Mouse (Mus musculus) CH12.LX (cell line): ENCODE measurements around the gene Rras2. TPM values are rescaled to one million over a fixed set of nuclear protein-coding genes. Genes with fewer than 3 reads are reported as not detected.

Experiments used
- DNase-seq: peaks from one replicate; pipeline ENCODE4 v3.0.0-alpha.2; 2013; ENCODE audit errors: extremely low read depth
- H3K27ac ChIP-seq: 2 replicates; pipeline ENCODE4 v1.5.1; 2012; ENCODE audit warnings: low read depth, mild to moderate bottlenecking, control low read depth, moderate library complexity; ENCODE audit not compliant: insufficient read depth
- H3K27me3 ChIP-seq: replicated peaks from 2 replicates; pipeline ENCODE3; 2012; ENCODE audit warnings: inconsistent platforms
- H3K36me3 ChIP-seq, 2 experiments: replicated peaks in 1 of 2; 2 replicates each; pipeline versions ENCODE3 to v1.6.1; 2012; ENCODE audit warnings: inconsistent platforms in 1 of 2, low read length in 1 of 2, mild to moderate bottlenecking in 1 of 2, mixed read lengths in 1 of 2, moderate library complexity in 1 of 2; ENCODE audit not compliant: control insufficient read depth in 1 of 2, insufficient read depth in 1 of 2
- H3K4me1 ChIP-seq, 2 experiments: 2 replicates each; pipeline ENCODE4 v1.6.1; 2012; ENCODE audit warnings: inconsistent platforms in 1 of 2, moderate library complexity in 1 of 2; ENCODE audit not compliant: insufficient read depth in 2 of 2, control insufficient read depth in 1 of 2
- H3K4me2 ChIP-seq: 2 replicates; pipeline ENCODE4 v1.6.1; 2012; ENCODE audit warnings: low read depth, mild to moderate bottlenecking, control low read depth; ENCODE audit not compliant: poor library complexity, insufficient read depth, severe bottlenecking
- H3K4me3 ChIP-seq, 3 experiments: fragments of 150-350 bp in 1 of 3; sonication (generic) in 1 of 3; replicated peaks in 1 of 3; 2 replicates each; pipeline versions ENCODE3 to v1.5.1; 2011 to 2012; ENCODE audit warnings: low read depth in 2 of 3, low read length in 2 of 3, mild to moderate bottlenecking in 2 of 3, moderate library complexity in 2 of 3, control low read depth in 1 of 3, improper control_type of control experiment in 1 of 3, inconsistent platforms in 1 of 3, mixed read lengths in 1 of 3; ENCODE audit not compliant: poor library complexity in 1 of 3
- H3K79me2 ChIP-seq: replicated peaks from 2 replicates; pipeline ENCODE4 v1.6.1; 2012; ENCODE audit warnings: mild to moderate bottlenecking, moderate library complexity; ENCODE audit not compliant: control insufficient read depth, poor library complexity, insufficient read depth, severe bottlenecking; ENCODE audit errors: extremely low read depth
- H3K9ac ChIP-seq: 2 replicates; pipeline ENCODE4 v1.6.1; 2012; ENCODE audit warnings: low read depth, mild to moderate bottlenecking, control low read depth, moderate library complexity; ENCODE audit not compliant: insufficient read depth
- H3K9me3 ChIP-seq: replicated peaks from 2 replicates; pipeline ENCODE3; 2012; ENCODE audit warnings: low read length, inconsistent platforms, mixed read lengths
- CHD1 ChIP-seq: IDR thresholded peaks from 2 replicates; pipeline ENCODE4 v1.6.1; 2012; ENCODE audit warnings: low read depth, low read length, improper control_type of control experiment, inconsistent platforms
- CTCF ChIP-seq, 2 experiments: IDR thresholded peaks in 1 of 2; conservative IDR thresholded peaks in 1 of 2; 2 replicates each; pipeline ENCODE4 v1.5.1; 2011 to 2012; ENCODE audit warnings: low read depth in 2 of 2, low read length in 2 of 2, improper control_type of control experiment in 1 of 2, inconsistent platforms in 1 of 2, mild to moderate bottlenecking in 1 of 2, moderate library complexity in 1 of 2
- ELF1 ChIP-seq: IDR thresholded peaks from 2 replicates; pipeline ENCODE4 v1.6.1; 2014; ENCODE audit warnings: low read depth, mild to moderate bottlenecking, inconsistent platforms, low read length, improper control_type of control experiment
- EP300 ChIP-seq: IDR thresholded peaks from 2 replicates; pipeline ENCODE4 v1.6.1; 2011; ENCODE audit warnings: low read length, improper control_type of control experiment
- HCFC1 ChIP-seq: IDR thresholded peaks from 2 replicates; pipeline ENCODE4 v1.6.1; 2012; ENCODE audit warnings: low read depth, mild to moderate bottlenecking, inconsistent platforms, low read length, improper control_type of control experiment
- IRF4 ChIP-seq: IDR thresholded peaks from 2 replicates; pipeline ENCODE4 v1.6.1; 2014; ENCODE audit warnings: low read depth, mild to moderate bottlenecking, inconsistent platforms, low read length, improper control_type of control experiment
- JUN ChIP-seq: IDR thresholded peaks from 2 replicates; pipeline ENCODE4 v1.6.1; 2011; ENCODE audit warnings: low read depth, mild to moderate bottlenecking, low read length, improper control_type of control experiment, moderate library complexity; ENCODE audit not compliant: insufficient read depth
- KAT2A ChIP-seq: IDR thresholded peaks from 2 replicates; pipeline ENCODE4 v1.6.1; 2012; ENCODE audit warnings: low read length, improper control_type of control experiment, inconsistent platforms; ENCODE audit not compliant: insufficient replicate concordance
- MAZ ChIP-seq: IDR thresholded peaks from 2 replicates; pipeline ENCODE4 v1.6.1; 2012; ENCODE audit warnings: low read depth, mild to moderate bottlenecking, inconsistent platforms, low read length, improper control_type of control experiment, moderate library complexity
- MEF2A ChIP-seq: IDR thresholded peaks from 2 replicates; pipeline ENCODE4 v1.6.1; 2014; ENCODE audit warnings: low read depth, mild to moderate bottlenecking, inconsistent platforms, low read length, improper control_type of control experiment, borderline replicate concordance
- NELFE ChIP-seq: IDR thresholded peaks from 2 replicates; pipeline ENCODE4 v1.6.1; 2011; ENCODE audit warnings: low read depth, low read length, improper control_type of control experiment
- NRF1 ChIP-seq: IDR thresholded peaks from 2 replicates; pipeline ENCODE4 v1.6.1; 2014; ENCODE audit warnings: low read depth, mild to moderate bottlenecking, inconsistent platforms, low read length, improper control_type of control experiment, moderate library complexity
- POLR2AphosphoS2 ChIP-seq: IDR thresholded peaks from 2 replicates; pipeline ENCODE4 v1.6.1; 2011; ENCODE audit warnings: low read depth, low read length, improper control_type of control experiment
- RCOR1 ChIP-seq: conservative IDR thresholded peaks from 2 replicates; pipeline ENCODE4 v1.6.1; 2012; ENCODE audit warnings: low read depth, mild to moderate bottlenecking, inconsistent platforms, low read length, improper control_type of control experiment
- SMC3 ChIP-seq: IDR thresholded peaks from 2 replicates; pipeline ENCODE4 v1.6.1; 2011; ENCODE audit warnings: low read depth, low read length, improper control_type of control experiment
- TCF12 ChIP-seq: IDR thresholded peaks from 2 replicates; pipeline ENCODE4 v1.6.1; 2014; ENCODE audit warnings: low read depth, mild to moderate bottlenecking, inconsistent platforms, low read length, improper control_type of control experiment
- ZC3H11A ChIP-seq: IDR thresholded peaks from 2 replicates; pipeline ENCODE4 v1.6.1; 2012; ENCODE audit warnings: low read depth, mild to moderate bottlenecking, inconsistent platforms, low read length, improper control_type of control experiment
- ZNF384 ChIP-seq: IDR thresholded peaks from 2 replicates; pipeline ENCODE4 v1.6.1; 2012; ENCODE audit warnings: low read depth, low read length, improper control_type of control experiment, inconsistent platforms
- dilution Hi-C: fragments of 300-500 bp; cut with MboI; formaldehyde crosslinking; loops from 2 replicates; pipeline ENCODE4 v1.14.3; 2020; ENCODE audit warnings: low sequenced_read_pairs; ENCODE audit not compliant: extremely low pct_unique_long_range_greater_than_20kb, extremely low pct_ligation_motif_present
- in situ Hi-C: fragments of 300-500 bp; cut with MboI; formaldehyde crosslinking; loops from 3 replicates; pipeline ENCODE4 v1.14.3; 2019; ENCODE audit warnings: low sequenced_read_pairs, low pct_ligation_motif_present, low pct_unique_long_range_greater_than_20kb, mixed read lengths
- polyA plus RNA-seq: library from polyadenylated mRNA; unstranded; fragments of >175 nt; gene quantifications from 2 replicates; pipeline ENCODE4 v1.2.1, GENCODE M21; 2012; ENCODE audit warnings: low read depth; ENCODE audit not compliant: insufficient read length
- total RNA-seq, 2 experiments: library from RNA; depleted of rRNA; stranded (reverse); fragments of 300-350 nt in 1 of 2; fragments of >200 nt in 1 of 2; gene quantifications; 2 replicates each; pipeline ENCODE4 v1.2.3; 2012 to 2014

The Rras2 gene
- total and polyA plus RNA-seq, 3 experiments = 11.2 to 36.0 (median 18.4) TPM

DNA sequence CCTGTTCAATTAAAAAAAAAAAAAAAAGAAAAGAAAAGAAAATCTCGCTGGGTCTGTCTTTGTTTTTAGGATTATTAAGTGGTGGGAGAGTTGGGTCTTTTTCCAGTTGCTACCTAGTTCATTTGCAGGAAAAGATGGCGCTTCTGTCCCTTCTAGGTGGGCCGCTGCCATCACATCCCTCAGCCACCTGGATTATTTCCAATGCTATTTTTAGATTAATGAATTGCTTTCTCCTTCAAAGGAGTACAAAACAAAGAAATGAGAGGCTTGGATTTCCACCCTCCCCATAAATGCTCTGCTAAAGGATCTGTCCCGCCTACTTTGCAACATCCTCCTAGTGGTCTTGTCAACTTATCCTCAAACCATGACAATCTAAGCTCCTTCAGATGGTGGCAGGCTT, 76.2 kb downstream of the Rras2 start:
- DNase-seq = no peak
- no peaks in the 10 kb centered on the region for H3K79me2 ChIP-seq
- peaks cover 0 to 19% of the 10 kb centered on the region in 2 experiments for H3K36me3 ChIP-seq
- H3K4me1 ChIP-seq = 0 out of 4 replicates have a peak, but pooled peaks cover 0 to 3% of the 10 kb centered on the region in 2 experiments
- no peak for TF ChIP-seq POLR2AphosphoS2
- TF ChIP-seq TCF12 = no peak
- TF ChIP-seq CTCF (conservative IDR thresholded peaks at IDR 0.05 in 1 of 2, IDR thresholded peaks at IDR 0.05 in 1 of 2; ENCODE audit: low read depth in 2 of 2, low read length in 2 of 2) = no peak
- no peak for TF ChIP-seq RCOR1
- TF ChIP-seq ZNF384 = no peak
- no peak for TF ChIP-seq HCFC1
- TF ChIP-seq KAT2A = no peak
- no peak for TF ChIP-seq MAZ
- TF ChIP-seq NELFE = no peak
- no peak for TF ChIP-seq MEF2A
- TF ChIP-seq JUN = no peak
- TF ChIP-seq NRF1 = no peak
- no peak for TF ChIP-seq ELF1
- no peak for TF ChIP-seq IRF4
- no peak overlapping the region for H3K27ac ChIP-seq
- no peak overlapping the region for H3K4me2 ChIP-seq
- no peaks in the 10 kb centered on the region for H3K27me3 ChIP-seq
- no peak overlapping the region for H3K9ac ChIP-seq
- H3K4me3 ChIP-seq = no peak overlapping the region
- dilution Hi-C loops (no loop called here), in situ Hi-C loops (no loop called here)
- H3K9me3 ChIP-seq = no peaks in the 10 kb centered on the region

DNA sequence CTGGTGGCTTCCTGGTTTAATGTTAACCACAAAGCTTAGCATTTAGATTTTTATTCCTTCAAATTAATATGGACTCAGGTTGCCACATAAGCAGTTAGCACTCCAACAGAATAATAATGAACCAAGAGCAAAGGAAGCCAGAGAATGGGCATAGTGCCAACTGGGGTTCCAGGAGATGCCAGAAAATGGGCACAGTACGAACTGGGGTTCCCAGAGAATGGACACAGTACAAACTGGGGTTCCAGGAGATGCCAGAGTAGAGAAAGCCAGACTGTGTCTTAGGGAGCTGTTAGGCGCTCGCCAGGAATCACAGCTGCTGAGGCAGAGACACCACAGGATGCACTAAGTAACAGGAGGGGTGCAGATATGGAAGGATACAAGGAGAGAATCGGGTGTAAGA, 80.3 kb downstream of the Rras2 start:
- Histone ChIP-seq H3K36me3 (peaks cover 0 to 14% of the 10 kb centered on the region in 2 experiments), H3K9ac (no peak overlapping the region), H3K27ac (no peak overlapping the region), H3K4me1 (0 out of 4 replicates have a peak, but pooled peaks cover 0 to 2% of the 10 kb centered on the region in 2 experiments), H3K27me3 (no peaks in the 10 kb centered on the region), H3K9me3 (no peaks in the 10 kb centered on the region), H3K79me2 (no peaks in the 10 kb centered on the region), H3K4me2 (no peak overlapping the region)
- in situ Hi-C loops (no loop called here), dilution Hi-C loops (no loop called here)
- DNase-seq = no peak
- no peak for TF ChIP-seq CTCF (conservative IDR thresholded peaks at IDR 0.05 in 1 of 2, IDR thresholded peaks at IDR 0.05 in 1 of 2; ENCODE audit: low read depth in 2 of 2, low read length in 2 of 2)
- no peak for TF ChIP-seq JUN
- TF ChIP-seq ZC3H11A = no peak
- TF ChIP-seq EP300 = no peak
- TF ChIP-seq KAT2A = no peak
- no peak for TF ChIP-seq HCFC1
- TF ChIP-seq CHD1 = no peak
- TF ChIP-seq SMC3 = no peak
- no peak for TF ChIP-seq IRF4
- TF ChIP-seq, all 38 proteins: peak for 0
- H3K4me3 ChIP-seq = no peak overlapping the region
